ENCODE assay signal across 8 mouse cellular contexts in the genomic region with DNA sequence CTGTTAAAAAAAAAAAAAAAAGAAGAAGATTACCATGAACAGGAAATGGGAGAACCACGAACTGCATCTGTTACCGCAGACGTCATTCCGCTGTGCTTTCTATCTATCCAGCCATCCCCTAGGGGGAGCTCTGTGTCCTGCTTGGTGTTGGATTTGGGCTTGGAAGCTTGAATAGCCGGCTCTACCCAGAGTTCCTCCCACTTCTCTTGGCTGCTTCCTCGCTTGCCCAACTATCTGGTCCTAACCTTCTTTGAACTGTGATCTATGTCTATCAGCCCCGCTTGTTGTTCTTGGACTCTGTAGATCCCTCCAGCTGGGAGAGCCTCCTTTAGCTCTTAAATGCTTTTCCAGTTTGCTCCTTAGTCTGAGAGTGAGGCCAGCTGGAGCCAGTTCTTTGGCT. TPM values are rescaled to one million over a fixed set of nuclear protein-coding genes. Genes with fewer than 3 reads are reported as not detected.
DNase-seq lines count a peak whose midpoint lies in the region; ATAC-seq and TF ChIP-seq lines count a peak whose summit lies in the region.

No protein-coding gene starts in this region.

- ATAC-seq in forebrain, postnatal 0 days, result peak; percentile 81
- ATAC-seq in lung, postnatal 0 days, result peak; percentile 88

- no peaks in the 10 kb centered on the region for H3K36me3 ChIP-seq in forebrain, postnatal 0 days (ENCODE audit: insufficient read depth)
- no peaks in the 10 kb centered on the region for H3K36me3 ChIP-seq in lung, postnatal 0 days (ENCODE audit: insufficient read depth, low read length)

- 14% methylated on average over 7 of the region's 7 CpGs for WGBS in forebrain, postnatal 0 days
- whole genome bisulfite sequencing in lung, postnatal 0 days, result 7% methylated on average over 7 of the region's 7 CpGs

- H3K4me1 ChIP-seq in forebrain, postnatal 0 days (ENCODE audit: insufficient read depth), result no peaks in the 10 kb centered on the region
- H3K4me1 ChIP-seq in lung, postnatal 0 days (ENCODE audit: insufficient read depth, low read depth, low read length), result peaks cover 9% of the 10 kb centered on the region; the same call in 1 of the 2 replicates

- H3K4me3 ChIP-seq in forebrain, postnatal 0 days (ENCODE audit: low read depth, low read length), result no peak overlapping the region
- no peak overlapping the region for H3K4me3 ChIP-seq in lung, postnatal 0 days (ENCODE audit: low read depth, low read length)

- no peaks in the 10 kb centered on the region for H3K27me3 ChIP-seq in forebrain, postnatal 0 days (ENCODE audit: insufficient read depth, low read length)
- no peaks in the 10 kb centered on the region for H3K27me3 ChIP-seq in lung, postnatal 0 days (replicated peaks; ENCODE audit: insufficient read depth, low read length)

- peak; percentile 75 for TF ChIP-seq CTCF in forebrain, postnatal 0 days (IDR thresholded peaks at IDR 0.05; ENCODE audit: low read depth)
- peak; percentile 89 for TF ChIP-seq CTCF in lung, postnatal 0 days (IDR thresholded peaks at IDR 0.05)

- H3K4me2 ChIP-seq in forebrain, postnatal 0 days (ENCODE audit: low read depth), result no peak overlapping the region
- H3K4me2 ChIP-seq in lung, postnatal 0 days (replicated peaks; ENCODE audit: low read depth, low read length), result no peak overlapping the region

- intact Hi-C loops in heart, postnatal 25 days (cut with DNase I), result no loop called here

- DNase-seq in Muller cell, postnatal 12 days (ENCODE audit: inconsistent ontology term), result peak; percentile 74
- peak; percentile 71 for DNase-seq in cerebellum, adult 11 months
- DNase-seq in forebrain, postnatal 0 days, result peak; percentile 80
- DNase-seq in heart, postnatal 25 days (ENCODE audit: low spot score), result peak; percentile 81
- peak; percentile 77 to 85 for DNase-seq in layer of hippocampus, adult 8-10 months (ENCODE audit: low spot score in 2 of 2)
- peak; percentile 98 for DNase-seq in lung, postnatal 0 days (ENCODE audit: low spot score)
- DNase-seq in right cerebral cortex, postnatal 10 days (ENCODE audit: low spot score in 2 of 2), result peak; percentile 84
- peak; percentile 38 for DNase-seq in urinary bladder, postnatal 10 days (ENCODE audit: low spot score)

- no peak overlapping the region for H3K27ac ChIP-seq in forebrain, postnatal 0 days (ENCODE audit: low read depth, low read length)
- H3K27ac ChIP-seq in lung, postnatal 0 days (ENCODE audit: low read length), result no peak overlapping the region

- H3K9ac ChIP-seq in forebrain, postnatal 0 days, result no peak overlapping the region
- H3K9ac ChIP-seq in lung, postnatal 0 days (replicated peaks; ENCODE audit: low read depth), result no peak overlapping the region

- no peak for TF ChIP-seq EP300 in lung, postnatal 0 days (IDR thresholded peaks at IDR 0.05)

- H3K9me3 ChIP-seq in forebrain, postnatal 0 days (ENCODE audit: low read length), result no peaks in the 10 kb centered on the region
- no peaks in the 10 kb centered on the region for H3K9me3 ChIP-seq in lung, postnatal 0 days (ENCODE audit: low read length)

RNA-seq across cellular contexts. Expression of gene Rabif, which starts 24.2 kb away (rescaled TPM):
- total RNA-seq in forebrain, postnatal 0 days (2014; rRNA removed), result 35.0 and 39.6 TPM in 2 replicates
- polyA plus RNA-seq in forebrain, postnatal 0 days (2015; fragmentation: Nextera tagmentation; extraction: Ambion mirVana), result 68.9 and 74.6 TPM in 2 replicates
- total RNA-seq in heart, postnatal 25 days (2021), result 1 to 10 TPM; 8.4 to 8.9 TPM
- 10 to 100 TPM; 20.0 to 26.7 (median 21.8) TPM for total RNA-seq in layer of hippocampus, adult 8-10 months (2022)
- 28.0 and 29.1 TPM in 2 replicates for polyA plus RNA-seq in lung, postnatal 0 days (2015; fragmentation: Nextera tagmentation; extraction: Ambion mirVana)

RNA-seq across cellular contexts. Expression of gene Mgat4e, which starts 30.8 kb away (rescaled TPM):
- 0.23 TPM in 1 of 2 replicates, not detected in the other for total RNA-seq in forebrain, postnatal 0 days (2014; rRNA removed)
- not detected in 2 replicates for polyA plus RNA-seq in forebrain, postnatal 0 days (2015; fragmentation: Nextera tagmentation; extraction: Ambion mirVana)
- total RNA-seq in heart, postnatal 25 days (2021), result not detected
- total RNA-seq in layer of hippocampus, adult 8-10 months (2022), result not detected
- not detected in 2 replicates for polyA plus RNA-seq in lung, postnatal 0 days (2015; fragmentation: Nextera tagmentation; extraction: Ambion mirVana)

RNA-seq across cellular contexts. Expression of gene Kdm5b, which starts 41.3 kb away (rescaled TPM):
- total RNA-seq in forebrain, postnatal 0 days (2014; rRNA removed), result 75.2 and 84.6 TPM in 2 replicates
- polyA plus RNA-seq in forebrain, postnatal 0 days (2015; fragmentation: Nextera tagmentation; extraction: Ambion mirVana), result 38.3 and 53.6 TPM in 2 replicates
- total RNA-seq in heart, postnatal 25 days (2021), result 10 to 100 TPM; 17.0 to 20.6 TPM
- 10 to 100 TPM; 66.4 to 81.0 (median 72.1) TPM for total RNA-seq in layer of hippocampus, adult 8-10 months (2022)
- polyA plus RNA-seq in lung, postnatal 0 days (2015; fragmentation: Nextera tagmentation; extraction: Ambion mirVana), result 33.3 and 37.5 TPM in 2 replicates

Comparison
In these comparisons a context has a peak if more than half of its experiments do, and no peak if none do; other contexts are left out.
1. DNase-seq: peak in every context shown above with its lines; median percentile 98 in lung, postnatal 0 days; 84 in right cerebral cortex, postnatal 10 days; 81 in heart, postnatal 25 days; 81 in layer of hippocampus, adult 8-10 months; 80 in forebrain, postnatal 0 days; 74 in Muller cell, postnatal 12 days; 71 in cerebellum, adult 11 months; 38 in urinary bladder, postnatal 10 days.